Mouse (Mus musculus) bone marrow macrophage, adult 2 months (primary cell): ENCODE data around the gene Sntb2.

ENCODE experiments used
- CTCF ChIP-seq: IDR thresholded peaks from 2 replicates; pipeline ENCODE4 v1.5.1; 2012; ENCODE audit warnings: low read depth, mild to moderate bottlenecking, low read length, moderate library complexity
- POLR2A ChIP-seq: IDR thresholded peaks from 2 replicates; pipeline ENCODE4 v1.6.1; 2012; ENCODE audit warnings: mild to moderate bottlenecking, low read depth, low read length, borderline replicate concordance

DNA sequence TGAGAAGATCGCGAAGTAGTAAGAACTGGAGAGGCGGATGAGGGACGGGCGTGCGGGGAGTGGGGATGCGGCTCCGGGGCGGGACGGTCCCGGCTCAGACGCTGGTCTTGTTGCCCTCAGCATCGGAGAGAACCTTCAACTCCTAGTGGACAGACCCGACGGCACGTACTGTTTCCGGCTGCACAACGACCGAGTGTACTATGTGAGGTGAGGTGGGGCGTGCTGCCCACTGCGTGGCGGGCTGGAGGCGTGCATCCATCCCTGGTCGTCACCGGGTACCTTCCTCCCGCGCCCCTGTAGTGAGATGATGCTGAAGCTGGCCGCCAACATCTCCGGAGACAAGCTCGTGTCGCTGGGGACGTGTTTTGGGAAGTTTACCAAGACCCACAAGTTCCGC is 121.4 kb downstream of the Sntb2 start:
- TF ChIP-seq POLR2A (no peak), CTCF (no peak)
